Mouse (Mus musculus) cerebellum, postnatal 25 days (tissue): ENCODE measurements around the gene Dnah7a.
"Not testable (repeated sequence)": the region's sequence is repeated elsewhere in the genome, so short reads cannot be mapped to it uniquely, and the experiment has no call there.

ENCODE experiments used
- DNase-seq, 2 experiments: peaks; one replicate each; pipeline ENCODE4 v3.0.0; 2021; ENCODE audit warnings: mixed read lengths in 2 of 2

The Dnah7a gene

DNA sequence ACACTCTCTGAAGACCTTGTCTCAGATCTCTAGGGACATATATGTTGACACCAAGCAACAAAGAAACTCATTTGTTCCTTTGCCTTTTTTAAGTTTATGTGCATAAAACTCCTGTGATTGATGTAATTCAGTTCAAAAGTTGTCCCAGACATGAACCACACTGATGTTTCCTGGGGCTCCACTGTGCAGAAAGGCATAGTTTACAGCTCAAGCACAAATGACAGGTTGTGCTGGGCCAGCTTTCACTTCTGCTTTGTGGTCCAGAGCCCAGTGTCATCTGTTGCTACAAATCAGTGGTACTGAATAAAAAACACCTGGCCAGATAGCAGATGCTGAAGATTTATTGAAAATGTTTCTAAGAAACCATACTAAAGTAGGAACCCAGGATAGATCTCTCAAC, 42.3 kb downstream of the Dnah7a start:
- not testable (repeated sequence) for DNase-seq

DNA sequence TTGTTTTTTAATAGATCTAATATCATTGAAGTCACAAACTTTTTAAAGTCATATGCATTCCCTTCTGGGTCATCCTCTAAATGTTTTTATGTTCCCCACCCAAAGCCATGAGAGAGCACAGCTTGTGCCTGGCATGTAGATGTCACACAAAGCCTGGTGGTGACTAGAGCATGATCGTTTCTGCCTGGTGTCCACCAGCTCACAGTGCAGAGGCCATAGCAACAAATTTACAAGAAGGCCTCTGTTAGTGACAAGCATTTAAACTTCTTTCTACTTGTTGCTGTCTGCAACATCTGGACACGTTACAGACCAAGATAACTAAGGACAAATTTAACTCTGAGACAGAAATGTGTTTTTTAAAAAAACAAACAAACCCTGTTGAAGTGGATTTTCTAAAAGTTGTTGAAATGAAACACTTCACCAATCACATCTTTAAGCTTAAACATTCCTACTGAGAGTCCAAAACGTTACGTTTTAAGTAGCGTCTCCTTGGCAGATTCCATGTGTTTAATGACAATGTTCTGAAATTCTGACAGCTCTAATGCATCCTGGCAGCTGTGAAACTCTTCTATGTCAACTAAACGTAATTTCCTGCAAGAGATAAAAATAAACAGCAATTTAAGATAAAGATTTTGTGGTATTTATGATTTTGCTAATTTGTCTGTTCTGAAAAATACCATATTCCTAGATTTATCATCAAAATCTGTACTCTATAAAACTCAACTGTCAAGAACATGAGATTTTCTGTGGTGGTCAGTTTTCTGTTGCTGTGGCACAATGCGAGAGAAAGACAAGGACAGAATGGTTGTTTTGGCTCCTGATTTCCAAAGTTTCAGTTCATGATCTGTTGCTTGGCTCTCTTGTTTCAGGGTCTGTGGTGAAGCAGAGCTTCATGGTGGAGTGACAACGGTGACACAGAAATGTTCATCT, 66.5 kb downstream of the Dnah7a start:
- DNase-seq: no peak

DNA sequence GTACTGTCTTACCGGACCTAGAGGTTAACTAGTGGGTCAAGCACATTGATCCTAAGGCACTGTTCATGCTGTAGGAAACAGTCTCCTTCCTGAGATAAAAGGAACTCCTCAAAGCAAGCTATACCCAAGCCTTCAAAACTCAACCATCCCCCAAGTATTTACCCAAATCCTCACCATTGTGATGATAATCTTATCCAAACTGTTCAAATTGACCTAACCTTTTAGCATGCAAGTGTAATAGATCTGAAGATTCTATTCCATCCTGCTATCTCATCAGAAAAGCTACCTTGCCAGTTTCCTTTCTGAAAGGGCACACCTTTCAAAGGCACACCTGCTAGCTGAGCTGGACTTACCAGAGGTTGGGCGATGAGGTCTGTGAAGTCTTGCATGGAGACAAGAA, 70.9 kb downstream of the Dnah7a start:
- DNase-seq: not testable (repeated sequence)

DNA sequence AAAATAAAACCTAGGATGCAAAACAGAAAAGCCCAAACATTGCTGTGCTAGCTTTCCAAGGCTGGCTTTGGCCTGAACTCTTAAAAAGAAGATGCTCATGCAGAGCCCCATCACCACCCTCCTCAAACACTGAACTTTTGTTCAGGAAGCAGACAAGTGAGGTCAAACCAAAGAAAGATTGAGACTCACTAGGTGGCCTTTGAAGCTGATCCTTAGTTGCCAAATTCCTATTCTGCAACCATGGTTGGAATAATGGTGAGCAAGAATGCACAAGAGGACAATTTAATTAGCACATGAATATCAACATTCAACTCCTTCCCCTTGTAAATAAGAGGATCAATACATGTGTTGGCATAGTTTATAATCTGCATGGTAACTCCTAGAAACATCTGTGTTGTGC, 74.5 kb downstream of the Dnah7a start:
- DNase-seq: not testable (repeated sequence)

DNA sequence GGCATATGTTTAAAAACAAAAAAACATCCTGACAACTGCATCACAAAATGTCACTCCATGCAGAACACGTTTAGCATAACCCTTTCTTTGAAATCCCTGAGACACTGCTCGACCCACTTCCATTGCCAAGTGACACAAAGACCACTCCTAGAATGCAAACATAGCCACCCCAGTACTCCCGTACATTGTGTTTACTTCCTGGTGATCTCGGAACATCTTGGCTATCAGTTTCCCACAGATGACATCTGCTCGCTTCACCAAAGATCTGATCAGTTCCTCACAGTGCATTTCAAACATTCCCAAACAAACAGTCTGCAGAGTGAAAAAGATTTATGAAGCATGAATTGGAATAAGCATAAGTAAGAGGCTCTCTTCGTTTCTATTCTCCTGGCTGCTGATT, 76.6 kb downstream of the Dnah7a start:
- DNase-seq: no peak

GRCm38 (mm10) chr1:53613486-53613885, 93.1 kb downstream of the Dnah7a start:
- no peak for DNase-seq

- not testable (repeated sequence) for DNase-seq
These were observed 125.3 kb downstream of the Dnah7a start for GRCm38 (mm10) chr1:53581326-53581725.

- not testable (repeated sequence) for DNase-seq
These were observed 148.7 kb downstream of the Dnah7a start for GRCm38 (mm10) chr1:53557918-53558317.

DNA sequence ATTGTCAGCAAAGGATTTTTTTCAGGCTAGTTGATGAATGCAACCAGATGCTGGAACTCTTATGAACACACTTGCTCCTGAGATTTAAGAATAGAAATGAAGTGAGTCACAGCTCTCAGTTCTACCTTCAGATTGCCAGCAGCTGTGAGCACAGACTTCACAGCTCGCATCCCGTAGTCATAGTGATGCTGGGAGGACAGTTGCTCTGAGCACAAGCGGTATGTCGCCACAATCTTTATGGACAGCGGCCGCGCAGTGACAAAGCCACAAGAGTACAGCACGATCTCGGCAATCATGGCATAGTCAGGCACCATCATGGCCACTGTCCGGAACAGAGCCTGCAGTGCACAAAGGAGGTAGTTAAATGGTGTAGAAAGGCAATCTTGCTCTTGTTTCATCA, 159.6 kb downstream of the Dnah7a start:
- DNase-seq: not testable (repeated sequence)

DNA sequence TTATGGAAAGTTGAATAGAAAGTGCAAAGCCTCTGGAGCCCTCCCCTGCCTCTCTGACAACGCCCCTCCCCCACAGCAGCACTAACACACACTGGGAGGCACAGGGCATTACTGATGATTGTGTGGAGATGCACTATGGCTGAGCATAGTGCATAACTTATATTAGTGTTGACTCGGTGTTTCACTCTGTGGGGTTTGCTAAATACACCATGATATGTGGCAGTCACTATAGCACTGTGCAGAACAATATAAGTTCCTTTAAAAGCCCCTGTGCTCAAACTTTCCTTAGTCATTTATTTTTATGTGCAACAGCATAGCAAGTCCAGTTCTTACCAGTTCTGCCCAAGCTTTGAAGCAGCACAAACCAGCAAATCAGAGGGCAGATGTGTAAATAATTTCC, 168.2 kb downstream of the Dnah7a start:
- not testable (repeated sequence) for DNase-seq

GRCm38 (mm10) chr1:53534826-53535225, 171.8 kb downstream of the Dnah7a start:
- DNase-seq: not testable (repeated sequence)

DNA sequence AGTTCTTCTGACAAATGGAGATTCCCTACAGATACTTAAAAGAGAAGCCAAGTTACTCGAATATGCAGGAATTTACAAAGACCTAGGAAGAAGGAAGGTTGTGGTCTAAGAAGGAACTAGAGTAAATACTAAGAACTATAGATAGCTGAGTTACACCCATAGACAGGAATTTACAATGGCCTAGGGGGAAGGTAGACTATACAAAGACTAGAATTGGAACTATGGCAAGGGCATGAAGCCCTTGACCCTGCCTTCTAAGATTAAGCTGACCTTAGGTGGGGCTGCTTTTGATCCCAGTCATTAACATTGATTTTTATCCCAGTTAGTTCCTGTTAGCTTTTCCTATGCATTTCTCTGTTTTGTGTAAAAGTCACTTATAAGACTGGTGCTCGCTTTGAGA, 180.6 kb downstream of the Dnah7a start:
- not testable (repeated sequence) for DNase-seq

DNA sequence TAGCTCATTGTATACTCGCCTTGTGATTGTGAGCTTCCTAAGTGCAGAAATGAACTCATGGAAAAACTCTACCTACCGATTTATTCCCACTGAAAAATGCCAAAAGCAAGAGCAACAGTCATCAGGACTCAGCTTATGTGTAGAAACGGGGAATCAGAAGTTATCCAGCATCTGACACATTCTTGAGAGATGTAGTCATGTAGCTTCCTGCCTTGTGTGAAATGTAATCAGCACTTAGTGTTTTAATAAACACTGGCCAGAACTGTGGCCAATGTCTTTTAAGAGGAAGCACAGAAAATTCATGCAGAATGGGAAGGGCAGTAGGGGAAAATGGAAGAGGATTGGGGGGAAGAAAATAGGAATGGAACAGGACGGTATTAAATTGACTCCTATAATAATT, 232.9 kb downstream of the Dnah7a start:
- DNase-seq: no peak

DNA sequence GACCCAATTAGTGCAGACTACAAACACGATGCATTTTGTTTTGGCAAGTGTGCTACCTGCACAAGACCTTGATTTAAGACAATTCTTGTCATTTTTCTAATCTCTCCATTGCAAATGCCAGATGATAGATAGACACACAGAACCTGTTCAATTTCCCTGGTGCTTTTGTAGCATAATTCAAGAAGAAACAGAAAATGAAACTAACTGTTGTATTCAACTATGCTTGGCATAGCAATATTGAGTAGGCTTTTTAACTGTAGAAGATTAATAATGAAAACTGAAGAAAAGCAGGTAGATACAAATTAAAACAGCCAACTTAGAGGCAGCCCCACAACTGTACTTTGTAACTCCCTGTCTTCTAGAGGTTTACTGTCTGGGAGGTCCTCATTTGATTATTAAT, 234.5 kb downstream of the Dnah7a start:
- DNase-seq: not testable (repeated sequence)

- no peak for DNase-seq
These were observed 239.3 kb downstream of the Dnah7a start for GRCm38 (mm10) chr1:53467325-53467670.

GRCm38 (mm10) chr1:53466524-53467324, 239.9 kb downstream of the Dnah7a start:
- not testable (repeated sequence) for DNase-seq

GRCm38 (mm10) chr1:53439173-53439572, 267.4 kb downstream of the Dnah7a start:
- DNase-seq: not testable (repeated sequence)

DNA sequence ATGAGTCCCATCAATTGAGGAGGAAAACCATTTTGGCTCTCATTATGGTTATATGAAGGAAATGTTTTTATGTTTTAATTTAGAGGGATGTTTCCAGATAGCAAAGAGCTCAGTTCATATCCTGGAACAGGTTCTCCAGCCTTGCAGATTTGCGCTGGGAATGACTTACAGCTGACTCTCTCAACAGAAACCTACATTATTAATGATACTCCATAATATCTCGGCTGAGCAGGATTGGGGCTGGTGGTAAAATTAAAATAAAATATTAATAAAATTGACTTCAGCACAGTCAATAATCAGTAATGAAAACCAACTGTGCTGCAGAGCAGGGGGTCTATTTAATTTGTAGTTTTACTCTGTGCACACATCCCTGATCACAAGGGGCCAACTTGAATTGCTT, 274.2 kb downstream of the Dnah7a start:
- DNase-seq: not testable (repeated sequence)

DNA sequence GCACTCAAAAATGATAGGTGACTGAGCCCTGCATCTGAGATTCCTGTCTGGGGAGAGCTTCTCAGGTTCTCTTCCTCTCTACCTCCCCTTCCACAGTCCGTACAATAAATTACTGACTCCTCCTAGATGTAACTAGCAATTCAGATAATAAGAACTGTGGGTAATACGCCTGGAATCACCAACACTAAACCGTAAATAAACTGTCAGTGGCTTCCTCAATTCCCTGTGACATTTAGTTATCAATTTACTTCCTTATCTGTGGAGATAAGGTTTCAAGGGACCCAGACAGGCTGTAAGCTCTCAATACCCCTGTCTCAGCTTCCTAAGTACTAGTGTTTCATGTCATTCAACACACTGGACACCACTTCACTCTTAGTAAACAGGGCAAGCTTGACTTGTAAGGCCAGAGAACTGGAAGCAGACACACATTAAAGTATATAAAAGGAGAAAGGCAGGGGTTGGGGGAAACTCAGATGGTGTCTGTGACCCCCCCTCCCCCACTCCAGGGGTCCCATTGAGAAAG, 300.7 kb downstream of the Dnah7a start:
- no peak for DNase-seq

DNA sequence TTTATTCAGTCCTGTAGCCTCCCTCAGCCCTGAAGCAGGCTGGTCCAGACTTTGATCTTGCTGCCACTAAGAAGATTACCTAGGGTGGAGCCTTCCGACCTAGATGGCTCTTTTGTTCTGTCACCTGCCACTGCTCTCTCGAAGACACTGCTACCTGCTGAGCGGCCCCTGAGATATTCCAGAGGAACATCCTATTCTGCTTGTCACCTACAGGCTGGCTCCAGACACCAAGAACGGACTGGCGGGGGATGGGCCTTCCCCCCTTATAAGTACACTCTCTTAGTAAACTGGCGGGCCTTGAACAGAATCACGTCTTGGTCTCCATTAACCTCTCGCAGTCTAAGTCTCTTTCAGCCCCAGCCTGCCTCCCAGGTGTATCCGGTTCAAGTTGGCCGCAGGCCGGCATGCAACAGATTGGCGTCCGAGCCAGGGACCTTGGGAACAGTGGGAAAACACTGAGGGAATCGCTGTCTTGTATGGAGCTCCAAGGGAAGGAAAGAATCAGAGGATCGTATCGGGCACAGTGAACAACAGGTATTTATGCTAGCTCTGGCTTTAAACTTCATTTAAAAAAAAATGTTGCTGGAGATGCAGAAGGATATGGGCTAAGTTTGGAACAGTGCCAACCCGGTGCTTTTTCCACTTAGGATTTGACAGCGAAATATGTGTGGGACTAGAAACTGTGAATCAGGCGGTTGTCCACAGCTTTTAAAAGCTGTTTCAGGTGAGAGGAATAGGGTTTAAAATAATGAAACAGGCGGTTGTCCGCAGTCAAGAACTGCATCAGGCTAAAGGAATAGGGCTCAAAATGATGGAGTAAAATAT, 312.4 kb downstream of the Dnah7a start:
- peak; percentile 54 to 63 for DNase-seq

GRCm38 (mm10) chr1:53388762-53389161, 317.8 kb downstream of the Dnah7a start:
- peak in 1 of 2 experiments; percentile 6 for DNase-seq

GRCm38 (mm10) chr1:53384085-53384688, 322.4 kb downstream of the Dnah7a start:
- no peak for DNase-seq
